Mouse (Mus musculus) spleen, adult 2 months (tissue): ENCODE results near the gene Tcf25. TPM values are rescaled to one million over a fixed set of nuclear protein-coding genes. Genes with fewer than 3 reads are reported as not detected.
A peak's percentile ranks its signal among the peaks of the same experiment; 100 is the strongest.

Experiments
- DNase-seq, 2 experiments: peaks; one replicate each; pipeline versions ENCODE4 v3.0.0 to v3.0.0-alpha.2; 2012 to 2021; ENCODE audit warnings: low spot score in 2 of 2, low read depth in 1 of 2
- H3K27ac ChIP-seq: fragments of 200-500 bp; 2 replicates; pipeline ENCODE4 v1.5.1; 2012; ENCODE audit warnings: low read length, inconsistent platforms; ENCODE audit not compliant: insufficient read depth
- H3K27me3 ChIP-seq: fragments of 200-500 bp; 2 replicates; pipeline ENCODE4 v1.6.1; 2012; ENCODE audit warnings: mild to moderate bottlenecking, moderate library complexity, low read length, inconsistent platforms; ENCODE audit not compliant: control insufficient read depth, insufficient read depth
- H3K36me3 ChIP-seq: fragments of 200-500 bp; 2 replicates; pipeline ENCODE4 v1.6.1; 2012; ENCODE audit warnings: mild to moderate bottlenecking, low read length, inconsistent platforms; ENCODE audit not compliant: control insufficient read depth, insufficient read depth
- H3K4me1 ChIP-seq: fragments of 200-500 bp; 2 replicates; pipeline ENCODE4 v1.6.1; 2011; ENCODE audit warnings: inconsistent platforms; ENCODE audit not compliant: control insufficient read depth, insufficient read depth, insufficient read length
- H3K4me3 ChIP-seq: fragments of 200-500 bp; 2 replicates; pipeline ENCODE4 v1.5.1; 2011; ENCODE audit warnings: mild to moderate bottlenecking, inconsistent platforms; ENCODE audit not compliant: insufficient read depth, insufficient read length; ENCODE audit errors: extremely low read depth
- CTCF ChIP-seq: fragments of 200-500 bp; IDR thresholded peaks from 2 replicates; pipeline ENCODE4 v1.5.1; 2011; ENCODE audit warnings: mild to moderate bottlenecking, inconsistent platforms; ENCODE audit not compliant: insufficient read depth, insufficient read length, insufficient replicate concordance; ENCODE audit errors: extremely low read depth
- POLR2A ChIP-seq: fragments of 200-500 bp; IDR thresholded peaks from 2 replicates; pipeline ENCODE4 v1.6.1; 2011; ENCODE audit warnings: low read depth, low read length, inconsistent platforms
- WGBS: fragments of 180-500 bp; shearing (Covaris S2); methylation state at CpG from one replicate; pipeline ENCODE4 v1.1.7; 2018; 5-methylcytosine and 5-hydroxymethylcytosine counted together
- polyA plus RNA-seq: library from polyadenylated mRNA; depleted of rRNA; stranded (reverse); fragments of >200 nt; gene quantifications from 2 replicates; pipeline ENCODE4 v1.2.3, GENCODE M21; 2012

Tcf25 gene
- polyA plus RNA-seq, 1 experiment: 137 TPM

GRCm38 (mm10) chr8:123441788-123442187 is 68.2 kb downstream of the Tcf25 start:
- Histone ChIP-seq H3K27me3 (no peaks in the 10 kb centered on the region), H3K4me1 (no peaks in the 10 kb centered on the region), H3K36me3 (no peaks in the 10 kb centered on the region), H3K27ac (no peak overlapping the region), H3K4me3 (no peak overlapping the region)
- DNase-seq: no peak
- WGBS: 84% methylated on average over 2 of the region's 2 CpGs
- TF ChIP-seq CTCF (no peak), POLR2A (no peak)

- Histone ChIP-seq H3K36me3 (no peaks in the 10 kb centered on the region), H3K4me3 (no peak overlapping the region)
- no peak for DNase-seq
Measured at GRCm38 (mm10) chr8:123442351-123442750, 68.8 kb downstream of the Tcf25 start.

GRCm38 (mm10) chr8:123442871-123443575 is 69.5 kb downstream of the Tcf25 start:
- H3K27ac ChIP-seq: peak overlapping the region; percentile 80
- H3K4me1 ChIP-seq: no peaks in the 10 kb centered on the region
- TF ChIP-seq CTCF (peak; percentile 77), POLR2A (peak; percentile 40; the same call in 1 of the 2 replicates)
- DNase-seq: peak; percentile 89 to 93
- H3K36me3 ChIP-seq: no peaks in the 10 kb centered on the region
- peak overlapping the region; percentile 85 for H3K4me3 ChIP-seq
- WGBS: under 1% methylated on average over 41 of the region's 41 CpGs
- H3K27me3 ChIP-seq: no peaks in the 10 kb centered on the region

More at GRCm38 (mm10) chr8:123442351-123442750, 68.8 kb downstream of the Tcf25 start:
- WGBS: 92% methylated on average over 5 of the region's 5 CpGs
- TF ChIP-seq POLR2A (no peak), CTCF (no peak)
- H3K27me3 ChIP-seq: no peaks in the 10 kb centered on the region
- no peak overlapping the region for H3K27ac ChIP-seq
- H3K4me1 ChIP-seq: no peaks in the 10 kb centered on the region

- no peak for DNase-seq
- H3K4me1 ChIP-seq: no peaks in the 10 kb centered on the region
- H3K27ac ChIP-seq: no peak overlapping the region
- H3K36me3 ChIP-seq: no peaks in the 10 kb centered on the region
- 6% methylated on average over 4 of the region's 4 CpGs for WGBS
- no peaks in the 10 kb centered on the region for H3K27me3 ChIP-seq
- no peak for TF ChIP-seq CTCF
- TF ChIP-seq POLR2A: no peak
- peak overlapping the region; percentile 85 for H3K4me3 ChIP-seq
Measured at GRCm38 (mm10) chr8:123443576-123443921, 70.0 kb downstream of the Tcf25 start.

- no peak for DNase-seq
- 69% methylated on average over 6 of the region's 6 CpGs for WGBS
- H3K27ac ChIP-seq: no peak overlapping the region
Measured at GRCm38 (mm10) chr8:123444131-123444530, 70.6 kb downstream of the Tcf25 start.

GRCm38 (mm10) chr8:123445981-123446380 is 72.4 kb downstream of the Tcf25 start:
- H3K36me3 ChIP-seq: no peaks in the 10 kb centered on the region
- no peaks in the 10 kb centered on the region for H3K4me1 ChIP-seq
- 91% methylated on average over 10 of the region's 10 CpGs for WGBS

More at GRCm38 (mm10) chr8:123444131-123444530, 70.6 kb downstream of the Tcf25 start:
- H3K4me1 ChIP-seq: no peaks in the 10 kb centered on the region
- no peaks in the 10 kb centered on the region for H3K36me3 ChIP-seq
- no peak for TF ChIP-seq POLR2A
- no peak for TF ChIP-seq CTCF
- H3K27me3 ChIP-seq: no peaks in the 10 kb centered on the region
- no peak overlapping the region for H3K4me3 ChIP-seq

GRCm38 (mm10) chr8:123446799-123447198 is 73.2 kb downstream of the Tcf25 start:
- Histone ChIP-seq H3K4me1 (no peaks in the 10 kb centered on the region), H3K4me3 (no peak overlapping the region), H3K27ac (no peak overlapping the region), H3K36me3 (no peaks in the 10 kb centered on the region), H3K27me3 (no peaks in the 10 kb centered on the region)
- TF ChIP-seq POLR2A (no peak), CTCF (no peak)
- 91% methylated on average over 6 of the region's 6 CpGs for WGBS
- DNase-seq: no peak

More at GRCm38 (mm10) chr8:123445981-123446380, 72.4 kb downstream of the Tcf25 start:
- no peak for TF ChIP-seq POLR2A
- no peak for DNase-seq
- H3K4me3 ChIP-seq: no peak overlapping the region
- no peaks in the 10 kb centered on the region for H3K27me3 ChIP-seq
- H3K27ac ChIP-seq: no peak overlapping the region
